Mouse (Mus musculus) liver, embryonic 14.5 days (tissue): ENCODE measurements at regions not wholly inside any gene's neighbourhood (a gene's known extent, or its start where the extent isn't known, plus 50 kb on each side); places are given as distances from the start of the nearest gene placed in this dataset.

Experiments used
- ATAC-seq: fragments of 200-750 bp; cut with Nextera tagmentation; 2 replicates; pipeline ENCODE4 v1.8.0; 2017; ENCODE audit warnings: moderate number of reproducible peaks, mild to moderate bottlenecking, moderate library complexity; ENCODE audit not compliant: insufficient read depth
- DNase-seq, 3 experiments: peaks; one replicate each; pipeline ENCODE4 v3.0.0-alpha.2; 2012 to 2013; ENCODE audit warnings: low read depth in 3 of 3, low spot score in 3 of 3
- H3K27ac ChIP-seq: fragments of 300-500 bp; sonication (generic); 2 replicates; pipeline ENCODE4 v1.5.1; 2014; ENCODE audit warnings: moderate library complexity, mild to moderate bottlenecking, control low read depth, inconsistent platforms
- H3K27me3 ChIP-seq: fragments of 300-500 bp; sonication (generic); 2 replicates; pipeline ENCODE4 v1.6.1; 2014; ENCODE audit warnings: mild to moderate bottlenecking, low read length, moderate library complexity; ENCODE audit not compliant: control insufficient read depth, insufficient read depth
- H3K36me3 ChIP-seq: fragments of 300-500 bp; sonication (generic); replicated peaks from 2 replicates; pipeline ENCODE4 v1.6.1; 2014; ENCODE audit warnings: low read depth; ENCODE audit not compliant: control insufficient read depth, insufficient read depth
- H3K4me1 ChIP-seq, 2 experiments: fragments of 200-500 bp in 1 of 2; fragments of 300-500 bp in 1 of 2; sonication (generic) in 1 of 2; replicated peaks; 2 replicates each; pipeline ENCODE4 v1.6.1; 2012 to 2014; ENCODE audit warnings: antibody characterized with exemption in 1 of 2, inconsistent platforms in 1 of 2, low read length in 1 of 2; ENCODE audit not compliant: control insufficient read depth in 2 of 2, insufficient read depth in 2 of 2
- H3K4me2 ChIP-seq: fragments of 300-500 bp; sonication (generic); 2 replicates; pipeline ENCODE4 v1.6.1; 2014; ENCODE audit warnings: low read depth, mild to moderate bottlenecking, control low read depth, moderate library complexity
- H3K4me3 ChIP-seq, 2 experiments: fragments of 200-500 bp in 1 of 2; fragments of 300-500 bp in 1 of 2; sonication (generic) in 1 of 2; 2 replicates each; pipeline ENCODE4 v1.5.1; 2012 to 2014; ENCODE audit warnings: low read depth in 2 of 2, low read length in 2 of 2, mild to moderate bottlenecking in 2 of 2, control low read depth in 1 of 2, inconsistent platforms in 1 of 2, moderate library complexity in 1 of 2; ENCODE audit not compliant: insufficient read depth in 1 of 2
- H3K9ac ChIP-seq: fragments of 300-500 bp; sonication (generic); replicated peaks from 2 replicates; pipeline ENCODE4 v1.6.1; 2014; ENCODE audit warnings: mild to moderate bottlenecking, control low read depth, moderate library complexity
- H3K9me3 ChIP-seq: fragments of 300-500 bp; sonication (generic); 2 replicates; pipeline ENCODE4 v1.6.1; 2016; ENCODE audit warnings: low read length, mixed read lengths; ENCODE audit not compliant: control insufficient read depth
- CTCF ChIP-seq: IDR thresholded peaks from 2 replicates; pipeline ENCODE4 v1.5.1; 2016; ENCODE audit warnings: antibody characterized with exemption, low read depth, control low read depth
- EP300 ChIP-seq: IDR thresholded peaks from 2 replicates; pipeline ENCODE4 v1.6.1; 2016; ENCODE audit warnings: antibody characterized with exemption, low read depth
- WGBS: fragments of 180-500 bp; shearing (Covaris S2); extraction: QIAGEN DNeasy Blood & Tissue Kit; methylation state at CpG from one replicate; pipeline ENCODE4 v1.1.7; 2014; ENCODE audit not compliant: insufficient replicate concordance; 5-methylcytosine and 5-hydroxymethylcytosine counted together

DNA sequence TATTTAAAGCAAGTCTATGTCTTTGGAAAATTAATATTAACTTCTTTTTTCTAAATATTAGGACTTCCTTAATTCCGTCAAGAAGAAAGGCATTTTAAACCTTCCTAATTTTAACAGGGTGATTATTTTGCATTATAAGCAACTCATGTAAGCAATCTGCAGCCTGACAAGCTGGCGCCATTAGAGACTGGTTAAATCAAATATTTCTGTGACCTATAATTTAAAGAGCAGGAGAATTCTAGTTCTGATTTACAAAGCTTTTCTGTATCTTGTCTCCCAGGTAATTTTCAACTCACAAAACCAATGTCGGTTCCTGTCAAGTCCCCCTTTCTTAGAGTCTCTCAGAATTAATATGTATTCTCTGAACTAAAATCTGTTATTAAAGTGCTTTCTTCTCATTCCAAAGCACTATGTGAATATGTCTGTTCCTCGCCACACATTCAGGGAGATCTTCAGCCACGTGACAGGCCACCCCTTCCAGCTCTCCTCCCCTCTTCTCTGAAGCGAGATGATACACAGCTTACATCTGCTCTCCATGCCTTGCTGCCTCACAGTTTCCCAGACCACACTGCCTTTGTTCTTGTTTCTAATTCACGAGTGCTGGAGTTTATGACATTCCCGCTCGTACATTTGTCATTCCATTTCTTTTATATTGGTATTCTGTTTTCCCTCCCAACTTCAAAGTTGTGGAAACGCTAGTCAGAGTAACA is 244.0 kb upstream of the Zic1 start:
- Histone ChIP-seq H3K4me1 (no peaks in the 10 kb centered on the region), H3K9me3 (no peaks in the 10 kb centered on the region), H3K9ac (no peak overlapping the region), H3K27ac (no peak overlapping the region), H3K4me3 (no peak overlapping the region), H3K27me3 (no peaks in the 10 kb centered on the region), H3K4me2 (no peak overlapping the region), H3K36me3 (no peaks in the 10 kb centered on the region)
- WGBS, result 42% methylated on average over 10 of the region's 10 CpGs
- ATAC-seq (no peak), DNase-seq (no peak)
- TF ChIP-seq EP300, result no peak
- no peak for TF ChIP-seq CTCF

DNA sequence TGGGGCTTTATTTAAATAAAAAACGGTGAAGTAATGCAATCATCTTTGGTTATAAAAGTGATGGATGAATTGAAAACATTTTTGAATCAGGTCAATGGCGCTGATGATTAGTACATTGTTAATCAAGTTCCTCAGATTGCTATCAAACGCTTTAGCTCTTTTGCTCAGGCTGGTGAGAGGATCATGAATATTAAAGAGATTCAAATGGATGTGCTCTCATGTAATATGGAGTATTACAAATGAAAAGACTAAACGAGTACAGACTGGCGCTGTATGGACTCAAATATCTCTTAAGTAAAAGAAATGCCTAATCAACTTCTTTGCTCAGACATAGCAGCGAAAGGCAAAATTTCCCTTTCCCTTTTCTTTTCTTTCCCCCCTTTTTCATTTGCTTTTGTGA is 236.1 kb upstream of the Zic1 start:
- TF ChIP-seq CTCF (no peak), EP300 (no peak)
- Histone ChIP-seq H3K9ac (no peak overlapping the region), H3K9me3 (no peaks in the 10 kb centered on the region), H3K27ac (no peak overlapping the region), H3K27me3 (no peaks in the 10 kb centered on the region), H3K36me3 (no peaks in the 10 kb centered on the region), H3K4me2 (no peak overlapping the region), H3K4me1 (no peaks in the 10 kb centered on the region), H3K4me3 (no peak overlapping the region)
- 57% methylated on average over 6 of the region's 6 CpGs for WGBS
- DNase-seq, result no peak
- ATAC-seq, result no peak

DNA sequence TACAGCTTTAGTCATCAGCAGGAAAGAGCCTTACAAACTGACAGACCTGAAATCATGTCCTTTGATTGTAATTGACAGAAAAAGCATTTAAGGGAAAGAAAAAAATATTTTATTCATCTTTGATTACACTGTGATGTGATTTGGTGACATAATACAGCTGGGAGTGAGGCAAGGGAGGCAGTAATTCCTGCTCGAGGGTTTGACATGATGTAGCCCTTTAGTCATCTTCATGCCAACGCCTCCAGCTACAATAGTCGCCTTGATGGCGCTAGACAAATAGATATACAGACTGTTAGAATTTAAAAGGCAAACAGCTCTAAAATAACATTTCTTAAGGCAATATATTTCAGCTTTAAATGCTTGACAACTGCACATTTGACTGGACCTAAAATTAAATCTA is 226.3 kb upstream of the Zic1 start:
- DNase-seq (no peak), ATAC-seq (no peak)
- no peaks in the 10 kb centered on the region for H3K4me1 ChIP-seq
- H3K9ac ChIP-seq, result no peak overlapping the region
- H3K4me3 ChIP-seq, result no peak overlapping the region
- 56% methylated on average over 4 of the region's 4 CpGs for WGBS
- no peak overlapping the region for H3K27ac ChIP-seq
- H3K4me2 ChIP-seq, result no peak overlapping the region
- H3K9me3 ChIP-seq, result no peaks in the 10 kb centered on the region
- TF ChIP-seq EP300, result no peak
- no peaks in the 10 kb centered on the region for H3K36me3 ChIP-seq
- no peaks in the 10 kb centered on the region for H3K27me3 ChIP-seq

DNA sequence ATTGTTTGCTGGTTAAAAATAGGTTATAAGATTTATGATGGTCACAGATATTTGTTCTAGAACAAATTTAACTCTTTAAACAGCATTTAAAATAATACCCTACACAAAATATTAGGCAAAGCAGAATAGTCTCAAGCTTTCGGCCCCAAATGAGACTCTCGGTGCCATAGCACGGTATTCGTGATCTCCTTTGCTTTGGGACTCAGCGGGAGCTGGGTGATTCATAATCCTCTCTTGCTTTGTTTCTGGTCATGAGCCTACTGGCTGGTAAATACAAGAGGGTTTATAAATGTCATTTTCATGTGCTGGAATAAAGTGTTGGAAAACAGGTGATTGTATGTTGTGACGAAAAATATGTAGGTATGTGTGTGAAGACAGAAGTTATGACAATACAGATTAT is 223.1 kb upstream of the Zic1 start:
- 72% methylated on average over 6 of the region's 6 CpGs for WGBS
- H3K9me3 ChIP-seq, result no peaks in the 10 kb centered on the region
- TF ChIP-seq CTCF, result no peak
- no peak for TF ChIP-seq EP300

DNA sequence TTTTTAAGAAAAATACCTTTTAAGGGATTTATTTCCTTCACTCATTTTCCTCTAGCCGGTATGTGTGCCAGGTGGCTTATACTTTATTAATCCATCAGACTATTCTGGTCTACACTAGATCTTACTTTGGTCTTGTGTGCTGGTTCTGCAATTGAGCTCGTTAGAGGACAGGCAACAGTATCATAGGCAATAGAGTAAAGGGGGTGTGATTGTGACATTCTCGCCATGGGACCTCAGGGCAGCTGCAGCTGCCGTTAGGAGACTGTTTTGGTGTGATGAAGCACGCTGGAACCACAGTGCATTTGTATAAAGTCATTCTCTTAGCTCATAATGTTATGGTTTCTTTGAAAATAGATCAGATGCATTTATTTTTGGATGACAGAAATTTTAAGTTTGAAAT is 222.3 kb upstream of the Zic1 start:
- Histone ChIP-seq H3K27ac (no peak overlapping the region), H3K27me3 (no peaks in the 10 kb centered on the region), H3K4me1 (no peaks in the 10 kb centered on the region), H3K36me3 (no peaks in the 10 kb centered on the region), H3K4me2 (no peak overlapping the region), H3K4me3 (no peak overlapping the region), H3K9me3 (no peaks in the 10 kb centered on the region), H3K9ac (no peak overlapping the region)
- WGBS, result 51% methylated on average over 5 of the region's 5 CpGs
- TF ChIP-seq EP300 (no peak), CTCF (no peak)
- DNase-seq (no peak), ATAC-seq (no peak)

More for the DNA sequence above, 223.1 kb upstream of the Zic1 start:
- no peak overlapping the region for H3K4me3 ChIP-seq
- H3K27me3 ChIP-seq, result no peaks in the 10 kb centered on the region
- H3K9ac ChIP-seq, result no peak overlapping the region
- ATAC-seq (no peak), DNase-seq (no peak)
- no peaks in the 10 kb centered on the region for H3K36me3 ChIP-seq
- no peaks in the 10 kb centered on the region for H3K4me1 ChIP-seq
- no peak overlapping the region for H3K27ac ChIP-seq
- no peak overlapping the region for H3K4me2 ChIP-seq
